Mouse (Mus musculus): Measurements from ENCODE around the gene Pcsk5. TPM values are rescaled to one million over a fixed set of nuclear protein-coding genes. Genes with fewer than 3 reads are reported as not detected.
A peak's percentile ranks its signal among the peaks of the same experiment; 100 is the strongest.

Gene Pcsk5
- total RNA-seq, 2 experiments from 2014 or later: 2.4 to 3.2 TPM

DNA sequence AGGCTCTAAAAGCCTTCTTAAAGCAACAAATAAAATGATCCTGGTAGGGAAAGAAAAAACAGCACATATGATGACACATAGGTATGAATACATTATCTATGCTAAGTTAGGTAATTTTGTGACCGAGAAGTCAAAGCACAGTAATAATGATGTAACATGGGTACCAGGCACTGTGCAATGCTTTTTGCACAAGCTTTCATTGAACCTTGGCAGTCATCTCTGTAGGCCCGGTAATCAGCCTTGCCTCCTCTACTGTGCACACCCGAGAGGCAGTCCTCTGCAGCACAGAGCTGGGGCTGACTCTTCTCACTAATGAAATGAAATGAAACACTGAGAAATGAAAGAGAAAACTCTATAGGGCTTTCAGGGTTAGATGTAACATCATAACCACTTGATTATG, 89.1 kb downstream of the Pcsk5 start:
- intact Hi-C loops (cut with DNase I): no loop called here
- no peak for DNase-seq

DNA sequence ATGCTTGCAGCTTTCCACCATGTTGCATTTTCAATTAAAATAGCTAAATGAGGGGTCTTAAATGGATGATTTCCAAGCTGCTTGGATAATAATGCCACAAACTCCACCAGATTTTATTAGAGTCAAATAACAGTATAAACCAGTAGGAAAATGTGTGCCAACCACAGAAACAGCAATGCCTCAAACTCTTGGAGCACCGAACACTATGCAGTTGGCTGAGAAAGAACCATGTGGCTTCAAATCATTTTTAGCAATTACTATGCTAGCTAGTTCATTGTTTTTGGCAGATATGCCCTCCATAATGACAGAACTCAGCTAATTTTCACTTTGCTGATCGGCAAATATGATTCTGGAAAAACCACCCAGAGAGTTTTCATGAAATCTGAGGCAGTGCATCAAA, 92.1 kb downstream of the Pcsk5 start:
- DNase-seq: no peak
- intact Hi-C loops (cut with DNase I): no loop called here

DNA sequence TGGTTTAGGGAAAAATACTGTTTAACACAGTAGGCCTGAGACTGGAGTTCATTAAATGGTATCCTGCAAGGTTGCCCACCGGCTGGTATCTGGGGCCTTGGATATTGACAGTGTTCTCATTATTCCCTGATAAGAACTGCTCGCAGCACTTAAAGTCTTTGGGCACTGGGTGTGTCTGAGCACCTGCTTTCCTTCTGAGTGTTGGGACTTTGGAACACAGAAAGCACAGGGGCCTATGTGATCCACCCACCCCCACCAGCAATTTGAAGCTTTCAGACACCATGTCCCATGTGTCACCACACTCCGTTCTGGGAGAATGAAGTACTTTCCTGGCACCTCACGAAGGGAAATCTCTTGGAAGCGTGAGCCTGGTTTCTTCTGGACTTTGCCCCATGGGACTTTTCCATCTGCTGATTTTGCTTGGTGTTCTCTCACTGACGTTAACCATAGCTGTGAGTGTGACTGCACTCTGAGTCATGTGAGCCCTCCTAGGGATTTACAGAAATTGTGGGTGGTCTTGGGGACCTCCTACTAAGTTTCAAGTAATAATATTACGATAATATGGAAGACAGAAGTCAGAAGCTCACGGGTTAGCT, 92.9 kb downstream of the Pcsk5 start:
- intact Hi-C loops (cut with DNase I): no loop called here
- DNase-seq: no peak

DNA sequence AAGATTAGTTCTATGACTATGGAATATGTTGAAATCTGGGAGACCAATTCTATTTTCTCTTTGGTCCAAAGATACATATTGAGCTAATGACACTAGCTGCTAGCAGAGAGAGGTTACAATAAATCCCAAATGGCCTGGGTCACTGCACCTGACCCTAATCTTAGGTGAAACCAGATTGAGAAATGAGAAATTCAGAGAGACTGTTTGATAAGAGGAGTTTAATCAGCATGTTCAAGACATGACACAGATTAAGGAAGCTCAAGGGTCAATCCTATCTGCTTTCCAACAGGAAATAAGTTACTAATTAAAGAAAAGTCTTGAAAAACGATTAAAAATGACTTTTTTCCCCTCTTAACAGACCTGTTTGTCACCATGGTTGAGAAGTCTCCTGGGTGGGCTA, 96.0 kb downstream of the Pcsk5 start:
- intact Hi-C loops (cut with DNase I): no loop called here

DNA sequence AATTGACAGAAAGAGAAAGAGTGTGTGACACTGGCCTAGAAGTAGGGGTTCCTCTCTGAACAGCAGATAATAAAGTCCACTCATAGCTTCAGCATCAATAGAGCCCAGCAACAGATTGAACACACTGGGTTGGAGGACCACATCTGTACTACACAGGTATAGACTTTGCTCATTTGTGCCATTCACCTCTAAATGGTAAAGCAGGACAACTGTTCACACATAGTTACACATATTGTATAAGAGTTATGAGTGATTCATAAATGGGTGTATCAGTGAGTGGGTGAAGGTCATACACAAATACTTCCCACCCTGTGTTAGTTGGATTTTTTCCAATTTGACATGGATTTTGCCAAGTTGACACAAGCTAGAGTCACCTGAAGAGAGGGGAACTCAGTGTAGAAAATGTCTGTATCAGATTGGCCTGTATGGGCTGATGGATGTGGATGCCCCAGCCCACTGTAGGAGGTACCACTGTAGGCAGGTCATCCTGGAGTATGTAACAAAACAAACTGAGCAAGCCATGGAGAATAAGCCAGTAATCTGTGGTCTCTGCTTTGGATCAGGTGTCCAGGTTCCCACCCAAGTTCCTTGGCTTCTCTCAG, 104.7 kb downstream of the Pcsk5 start:
- DNase-seq: no peak
- intact Hi-C loops (cut with DNase I): no loop called here

More for the DNA sequence above, 96.0 kb downstream of the Pcsk5 start:
- DNase-seq: no peak

DNA sequence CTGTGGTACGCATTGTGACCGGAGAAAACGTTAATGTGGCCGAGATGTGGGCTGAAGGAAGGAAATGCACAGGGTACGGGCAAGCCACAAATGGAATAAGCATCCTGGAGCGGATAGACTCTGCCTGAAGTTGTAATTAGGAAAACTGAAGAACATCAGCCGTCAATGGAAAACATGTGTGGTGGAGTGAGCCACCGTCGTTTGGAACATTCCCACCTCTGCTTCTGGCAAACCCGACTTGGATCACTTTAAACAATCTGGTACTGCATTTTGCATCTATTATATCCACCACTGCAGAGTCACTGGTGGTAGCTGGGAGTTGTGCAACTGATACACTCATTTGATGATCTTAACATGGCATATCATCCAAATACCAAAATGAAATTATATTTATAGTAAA, 120.4 kb downstream of the Pcsk5 start:
- peak in 1 of 2 experiments; percentile 7 for DNase-seq
- intact Hi-C loops (cut with DNase I): no loop called here

DNA sequence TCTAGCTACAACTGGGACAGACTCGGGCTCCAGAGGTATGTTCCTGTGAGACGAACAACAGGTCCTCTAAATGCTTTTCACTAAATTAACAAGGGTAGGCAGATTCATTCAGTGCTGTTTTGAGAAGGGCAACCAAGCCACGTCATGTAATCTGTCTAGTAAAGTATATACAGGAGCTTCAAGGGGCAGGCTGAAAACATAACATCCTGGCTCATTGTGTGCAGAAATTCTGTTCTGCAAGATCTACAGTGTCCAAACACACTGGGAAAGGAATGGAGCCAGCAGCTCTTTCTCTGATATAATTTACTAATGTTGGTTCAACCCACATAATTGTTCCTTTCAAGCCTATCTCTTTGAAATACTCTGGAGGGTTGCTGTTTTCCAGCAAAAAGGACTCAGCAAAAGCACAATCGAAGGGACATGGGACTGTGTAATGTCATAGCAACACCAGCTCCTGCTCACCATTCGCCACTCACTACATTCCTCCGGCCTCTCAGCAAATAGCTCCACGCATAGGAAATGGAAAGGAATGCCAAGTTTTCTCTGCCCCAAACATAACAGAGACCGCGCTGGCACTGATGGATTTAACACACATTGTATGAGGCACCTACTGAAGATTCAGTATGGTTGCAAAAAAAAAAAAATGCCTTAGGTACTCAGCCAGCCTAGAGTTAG, 122.0 kb downstream of the Pcsk5 start:
- DNase-seq: no peak
- intact Hi-C loops (cut with DNase I): no loop called here

DNA sequence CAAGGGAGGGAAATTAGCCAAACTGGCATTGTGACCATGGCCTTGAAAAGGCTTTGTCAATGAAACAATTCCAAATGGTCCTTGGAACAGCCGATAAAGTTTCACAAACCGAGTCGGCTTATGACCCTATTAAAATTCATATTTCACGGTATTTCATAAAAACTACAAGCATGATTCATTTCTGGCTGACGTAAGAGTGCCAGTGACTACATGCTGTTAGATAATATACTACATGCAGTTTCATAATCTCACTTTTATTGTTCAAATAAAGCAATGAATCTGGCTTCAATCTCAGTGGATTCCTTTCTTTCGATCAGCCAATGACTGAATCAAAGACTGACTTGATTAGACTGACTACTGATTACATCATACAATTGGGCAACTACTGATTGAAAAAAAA, 145.8 kb downstream of the Pcsk5 start:
- intact Hi-C loops (cut with DNase I): no loop called here
- no peak for DNase-seq

DNA sequence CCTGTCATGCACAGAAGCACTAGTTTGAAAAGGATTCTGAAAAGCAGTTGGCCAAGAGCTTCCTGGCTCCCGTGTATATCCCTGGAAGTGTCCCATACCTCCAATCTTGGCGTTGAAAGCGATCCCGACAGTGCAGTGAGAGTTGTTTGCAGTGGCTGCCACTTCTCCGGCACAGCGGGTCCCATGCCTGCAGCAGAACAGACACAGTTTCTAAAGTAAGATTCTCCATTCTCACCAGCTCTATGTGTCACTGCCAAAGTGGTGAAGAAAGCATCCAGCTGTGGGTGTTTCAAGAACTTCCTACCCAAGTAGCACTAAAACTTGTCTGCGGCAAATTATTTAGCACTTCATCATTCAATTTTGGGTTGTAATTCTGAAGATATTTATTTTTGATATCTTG, 159.1 kb downstream of the Pcsk5 start:
- no peak for DNase-seq
- intact Hi-C loops (cut with DNase I): no loop called here

DNA sequence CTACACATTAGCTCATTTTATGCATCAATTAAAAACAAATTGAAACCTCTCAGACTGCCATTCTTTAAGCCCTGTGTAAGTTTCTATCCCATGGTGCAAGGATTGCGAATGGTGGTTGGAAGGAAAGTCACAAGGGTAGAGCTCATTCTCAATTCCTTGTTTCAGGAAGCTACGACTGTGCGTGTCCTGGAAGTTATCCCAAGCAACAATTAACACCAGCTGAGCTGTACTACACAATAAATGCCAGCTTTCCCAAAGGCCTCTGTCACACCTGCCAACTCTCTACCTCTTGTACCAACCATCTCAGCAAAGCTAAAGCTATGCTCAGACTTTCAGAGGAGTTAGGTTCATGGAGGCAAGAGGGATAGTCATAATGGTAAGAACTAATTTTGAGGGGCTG, 174.8 kb downstream of the Pcsk5 start:
- DNase-seq: no peak
- intact Hi-C loops (cut with DNase I): no loop called here

DNA sequence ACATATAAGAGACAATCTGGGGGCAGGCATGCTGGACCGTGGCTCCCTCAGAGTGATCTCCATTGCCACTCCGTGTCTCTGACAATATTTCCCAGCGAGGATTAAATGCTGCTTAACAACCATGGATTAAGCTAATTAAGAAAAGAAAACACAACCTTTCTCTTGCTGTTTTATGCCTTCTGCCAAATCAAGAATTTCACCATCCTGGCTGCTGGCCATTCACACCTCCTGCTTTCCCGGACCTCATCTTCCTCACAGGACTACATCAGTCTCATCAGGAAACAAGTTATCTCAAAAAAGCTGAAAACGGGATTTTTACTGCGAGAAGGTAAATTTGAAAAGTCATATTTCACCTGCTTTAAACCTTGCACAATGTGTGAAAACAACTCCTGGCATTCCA, 175.2 kb downstream of the Pcsk5 start:
- intact Hi-C loops (cut with DNase I): no loop called here
- DNase-seq: no peak

DNA sequence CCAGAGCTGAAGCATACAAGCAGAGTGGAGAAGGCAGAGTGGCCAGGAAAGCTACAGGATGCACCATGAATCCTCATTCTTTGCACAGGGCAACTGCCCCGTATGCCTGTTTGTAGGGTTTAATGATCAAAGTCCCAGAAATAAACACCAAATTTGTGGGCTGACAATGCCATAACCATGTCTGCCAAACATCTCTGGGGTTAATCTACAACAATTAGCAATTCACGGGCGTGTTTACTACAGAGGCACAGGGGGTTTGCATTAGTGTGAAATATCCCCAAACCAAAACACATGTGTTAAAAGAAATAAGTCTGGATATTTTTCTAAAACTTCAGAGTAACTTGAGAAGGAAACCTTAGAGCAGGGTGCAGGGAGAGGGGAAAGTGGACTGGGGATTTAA, 178.1 kb downstream of the Pcsk5 start:
- DNase-seq: no peak
- intact Hi-C loops (cut with DNase I): no loop called here

DNA sequence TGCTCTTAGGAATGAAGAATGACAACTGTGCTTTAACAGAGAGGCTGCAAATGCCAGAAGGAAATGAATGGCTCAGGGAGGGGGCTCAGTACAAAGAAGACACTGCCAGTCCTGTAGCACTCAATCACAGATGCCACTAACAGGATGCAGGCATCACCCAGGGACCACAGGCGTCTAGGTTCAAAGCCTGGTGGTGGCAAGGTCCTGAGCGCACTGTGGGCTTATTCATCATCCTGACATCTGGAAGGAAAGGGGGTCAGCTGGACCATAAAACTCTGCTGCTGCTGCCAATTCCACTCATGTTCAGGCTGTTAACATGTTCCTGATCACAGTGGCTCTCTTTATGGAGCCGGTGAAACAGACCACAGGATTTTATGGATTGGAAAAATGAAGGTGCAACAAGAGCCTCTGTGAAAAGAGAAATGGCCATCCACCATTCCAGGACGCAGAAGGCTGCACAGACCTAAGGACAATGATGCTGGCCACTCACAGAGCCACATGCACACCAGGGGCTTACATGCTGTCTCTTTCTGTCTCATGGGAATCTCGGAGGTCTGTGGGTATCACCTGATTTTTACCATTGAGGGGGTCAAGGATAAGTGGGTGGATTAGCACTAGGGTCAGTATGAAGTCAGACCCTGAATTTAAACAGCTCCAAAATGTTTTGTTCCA, 186.5 kb downstream of the Pcsk5 start:
- intact Hi-C loops (cut with DNase I): no loop called here
- no peak for DNase-seq

DNA sequence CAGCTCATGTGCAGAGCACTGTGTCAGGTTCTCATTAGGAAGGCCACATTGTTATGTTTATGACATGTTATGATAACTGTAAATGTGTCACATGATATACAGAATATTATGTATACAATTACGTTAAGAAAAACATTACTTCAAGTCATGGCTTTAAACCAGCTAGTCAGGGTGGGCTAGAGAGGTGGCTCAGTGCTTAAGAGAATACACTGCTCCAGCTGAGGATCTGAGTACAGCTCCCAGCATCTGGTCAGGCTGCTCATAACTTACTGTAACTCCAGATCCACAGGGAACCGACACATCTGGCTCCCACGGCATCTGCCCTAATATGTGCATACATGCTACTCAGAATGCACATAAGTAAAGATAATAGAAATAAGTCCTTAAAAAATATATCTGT, 187.5 kb downstream of the Pcsk5 start:
- intact Hi-C loops (cut with DNase I): no loop called here
- no peak for DNase-seq

DNA sequence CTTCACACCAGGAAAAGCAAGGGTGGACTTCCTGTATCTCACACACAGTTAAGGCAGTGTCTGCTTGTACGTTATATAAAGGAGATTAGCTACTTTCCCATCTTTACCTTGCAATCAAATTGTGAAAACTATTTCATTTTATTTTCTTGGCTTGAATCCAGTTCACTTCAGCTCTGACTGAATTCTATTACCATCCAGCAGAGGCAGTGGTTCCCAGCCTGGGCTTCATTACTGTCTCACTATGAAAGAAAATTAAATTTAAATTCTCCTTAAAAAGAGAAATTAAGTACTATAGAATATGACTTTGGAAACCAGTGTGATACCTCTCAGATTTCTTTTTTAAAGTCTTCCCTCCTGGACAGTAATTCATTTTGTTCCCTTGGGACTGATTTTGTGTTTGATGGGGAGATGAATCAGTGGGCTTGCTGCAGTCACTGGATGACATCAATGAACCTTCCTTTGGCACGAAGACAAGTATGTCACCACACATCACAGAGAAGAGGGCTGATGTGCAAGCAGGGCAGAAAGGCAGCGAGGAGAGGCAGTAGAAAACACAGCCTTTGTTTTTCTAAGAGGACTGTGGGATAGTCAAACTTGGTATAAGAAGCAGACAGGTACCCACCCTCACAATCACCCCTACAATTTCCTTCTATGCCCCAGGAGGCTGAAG, 194.2 kb downstream of the Pcsk5 start:
- no peak for DNase-seq
- intact Hi-C loops (cut with DNase I): no loop called here

DNA sequence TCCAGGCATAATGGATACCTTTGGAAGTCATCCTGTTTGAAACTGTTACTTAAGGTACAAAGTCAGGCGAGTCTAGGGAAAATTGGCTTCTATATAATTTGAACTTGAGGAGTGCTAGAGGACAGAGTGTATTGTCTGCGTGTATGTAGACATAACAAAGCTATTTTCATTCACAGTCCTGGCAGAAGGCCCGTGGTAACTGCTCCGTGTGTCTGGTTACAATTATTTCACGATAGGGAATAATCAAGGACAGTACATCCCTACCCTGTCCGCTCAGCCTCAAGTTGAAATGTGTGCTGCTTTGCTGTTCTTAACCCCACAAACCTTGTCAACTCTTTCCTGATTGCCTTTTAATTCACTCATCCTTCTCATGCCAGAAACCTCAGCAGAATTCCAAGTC, 201.4 kb downstream of the Pcsk5 start:
- peak in 1 of 2 experiments; percentile 34 for DNase-seq
- intact Hi-C loops (cut with DNase I): no loop called here

DNA sequence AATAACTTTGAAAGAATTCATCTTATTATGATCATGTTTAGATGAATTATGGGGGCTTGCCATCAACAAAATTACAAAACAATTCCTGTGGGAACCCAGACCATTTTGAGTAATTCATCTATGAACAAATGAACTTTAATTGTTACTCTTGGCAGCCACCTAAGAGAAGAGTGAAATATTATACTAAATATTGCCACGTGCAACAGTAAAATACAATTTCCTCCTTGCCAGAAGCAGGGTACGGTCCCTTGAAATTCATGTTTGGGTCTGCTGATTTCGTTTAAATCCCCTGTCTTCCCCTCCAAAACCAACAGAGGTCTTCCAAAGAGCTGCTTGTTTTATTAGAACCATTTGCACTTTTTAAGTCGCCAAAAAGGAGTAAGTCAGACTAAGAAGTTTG, 221.8 kb downstream of the Pcsk5 start:
- DNase-seq: no peak
- intact Hi-C loops (cut with DNase I): no loop called here

DNA sequence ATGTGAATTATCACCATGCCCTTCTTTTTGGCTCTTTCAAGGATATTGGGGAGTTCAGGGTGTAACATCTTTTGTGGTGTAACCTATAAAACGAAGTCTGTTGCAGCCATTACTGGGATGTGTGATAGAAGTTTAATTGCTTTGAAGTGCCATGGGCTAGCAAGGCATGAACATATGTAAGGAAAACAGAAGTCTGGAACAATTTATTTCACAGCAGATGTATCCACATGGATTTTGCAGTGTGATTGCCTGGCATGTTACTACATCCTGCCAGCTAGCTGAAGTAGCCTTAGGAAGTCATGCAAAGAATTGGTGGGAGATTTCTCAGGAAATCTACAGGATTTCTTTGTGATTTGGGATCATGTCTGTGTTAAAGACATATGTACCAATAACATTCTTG, 230.9 kb downstream of the Pcsk5 start:
- intact Hi-C loops (cut with DNase I): no loop called here
- DNase-seq: no peak

DNA sequence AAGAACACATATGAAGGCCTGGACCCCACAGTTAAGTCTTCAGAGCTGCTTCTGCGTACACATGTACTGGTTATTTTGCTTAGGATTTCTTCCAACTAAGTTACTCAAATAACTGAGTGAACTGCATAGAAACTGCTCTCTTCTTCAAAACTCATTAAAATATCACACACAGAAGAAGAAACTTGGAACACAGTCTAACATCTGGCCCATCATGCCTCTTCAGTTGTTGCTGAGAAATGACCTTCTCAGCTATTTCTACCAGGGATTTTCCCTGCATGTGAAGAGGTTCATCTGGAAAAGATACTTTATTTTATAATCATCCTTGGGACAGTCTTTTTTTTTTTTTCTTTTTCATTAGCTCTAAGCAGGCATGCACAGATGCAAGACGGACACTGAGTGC, 231.3 kb downstream of the Pcsk5 start:
- intact Hi-C loops (cut with DNase I): no loop called here
- no peak for DNase-seq

DNA sequence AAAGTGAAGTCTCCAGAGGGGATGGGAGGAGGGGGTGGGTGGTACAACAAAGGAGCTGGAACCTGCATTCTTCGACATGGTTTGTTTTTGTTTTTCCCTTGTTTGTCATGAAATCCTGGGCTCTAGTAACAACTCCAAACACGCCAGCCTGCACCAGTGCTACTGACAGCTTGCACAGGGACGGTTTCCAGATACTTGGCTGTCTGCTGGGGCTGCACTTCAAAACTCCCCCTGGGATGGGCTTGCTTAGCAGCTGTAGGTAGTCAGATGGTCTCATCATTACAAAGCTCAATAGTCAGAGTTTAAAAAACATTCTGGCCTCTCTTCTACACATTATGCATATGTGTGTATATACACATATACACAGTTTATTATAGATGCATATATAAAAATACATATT, 234.1 kb downstream of the Pcsk5 start:
- intact Hi-C loops (cut with DNase I): no loop called here
- DNase-seq: no peak

DNA sequence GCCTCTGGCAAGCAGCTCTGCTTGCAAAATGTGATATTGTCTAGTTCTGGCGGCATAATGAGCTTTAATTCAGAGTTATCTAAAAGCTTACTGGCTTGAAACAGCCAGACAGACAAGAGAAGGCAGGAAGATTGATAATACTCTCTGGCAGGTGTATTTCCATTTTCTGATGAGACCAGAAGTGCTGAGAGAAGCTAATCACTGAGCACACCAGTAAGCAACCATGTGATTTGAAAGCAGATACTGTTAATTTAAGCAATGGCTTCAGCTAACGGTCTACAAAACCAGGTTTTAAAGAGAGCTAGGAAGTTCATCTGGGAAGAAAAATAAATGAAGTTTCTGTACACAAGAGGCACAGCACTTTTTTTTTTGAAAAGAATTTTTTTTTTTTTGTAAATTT, 237.1 kb downstream of the Pcsk5 start:
- intact Hi-C loops (cut with DNase I): no loop called here
- DNase-seq: no peak

Measured in gastrocnemius, postnatal 36 days (tissue).